Mouse (Mus musculus) erythroblast, adult 5-6 weeks (primary cell): ENCODE measurements around the gene Cd180. TPM values are rescaled to one million over a fixed set of nuclear protein-coding genes. Genes with fewer than 3 reads are reported as not detected.
A peak's percentile ranks its signal among the peaks of the same experiment; 100 is the strongest.
"Not testable (repeated sequence)": the region's sequence is repeated elsewhere in the genome, so short reads cannot be mapped to it uniquely, and the experiment has no call there.

Experiments used
- ATAC-seq: replicated peaks from 2 replicates; pipeline ENCODE4 v1.8.0; 2016; ENCODE audit warnings: moderate number of reproducible peaks, mild to moderate bottlenecking, moderate TSS enrichment, inconsistent platforms; ENCODE audit not compliant: poor library complexity, low FRiP score, severe bottlenecking
- total RNA-seq, 2 experiments: library from RNA; stranded (forward) in 1 of 2; stranded (reverse) in 1 of 2; fragments of 150-400 nt in 1 of 2; fragments of 200-764, 138-1000 nt in 1 of 2; gene quantifications; 2 replicates each; pipeline versions ENCODE4 v1.2.3 to v1.2.4; 2015 to 2017; ENCODE audit warnings: low replicate concordance in 2 of 2

The Cd180 gene
- total RNA-seq, 2 experiments from 2014 or later, result 17.4 to 24.0 TPM

- ATAC-seq, result not testable (repeated sequence)
These were observed 35.6 kb downstream of the Cd180 start for GRCm38 (mm10) chr13:102728951-102729350.

DNA sequence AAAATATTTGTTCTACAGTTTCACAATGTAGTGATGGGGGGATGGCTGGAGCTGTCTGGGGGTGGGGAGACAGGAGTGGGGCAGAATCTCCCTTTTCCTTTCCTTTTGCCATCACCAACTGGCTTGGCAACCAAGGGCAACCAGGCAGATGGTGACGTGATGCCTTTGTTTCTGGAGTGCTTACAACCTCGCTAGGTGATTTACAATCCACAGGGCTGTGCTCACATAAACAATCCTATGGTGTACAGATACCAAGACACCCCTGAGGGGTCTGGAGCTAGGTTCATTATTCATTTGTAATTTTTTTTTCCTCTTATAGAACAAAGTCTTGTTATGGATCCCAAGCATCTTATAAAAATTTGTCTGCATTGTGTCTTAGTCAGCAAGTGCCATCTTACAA is 39.7 kb downstream of the Cd180 start:
- no peak for ATAC-seq

DNA sequence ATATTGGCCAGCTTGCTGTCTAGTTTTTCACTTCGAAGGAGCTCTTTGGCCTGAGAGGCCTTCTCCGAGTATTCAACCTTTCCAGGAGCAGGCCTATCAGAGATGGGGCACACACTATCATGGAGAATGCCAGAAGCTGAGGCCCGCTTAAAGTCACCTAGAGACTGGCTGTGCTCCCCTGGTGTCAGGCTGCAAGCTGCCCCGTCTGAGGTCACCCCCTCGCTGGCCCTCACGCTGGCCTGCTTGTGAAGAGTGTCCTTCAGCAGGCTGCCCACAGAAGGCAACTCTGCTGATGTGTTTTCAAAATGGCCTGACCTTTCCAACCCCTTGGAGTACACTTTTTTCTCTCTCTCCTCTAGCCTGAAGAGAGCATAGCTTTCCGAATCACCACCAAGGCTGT is 44.5 kb downstream of the Cd180 start:
- ATAC-seq, result no peak

DNA sequence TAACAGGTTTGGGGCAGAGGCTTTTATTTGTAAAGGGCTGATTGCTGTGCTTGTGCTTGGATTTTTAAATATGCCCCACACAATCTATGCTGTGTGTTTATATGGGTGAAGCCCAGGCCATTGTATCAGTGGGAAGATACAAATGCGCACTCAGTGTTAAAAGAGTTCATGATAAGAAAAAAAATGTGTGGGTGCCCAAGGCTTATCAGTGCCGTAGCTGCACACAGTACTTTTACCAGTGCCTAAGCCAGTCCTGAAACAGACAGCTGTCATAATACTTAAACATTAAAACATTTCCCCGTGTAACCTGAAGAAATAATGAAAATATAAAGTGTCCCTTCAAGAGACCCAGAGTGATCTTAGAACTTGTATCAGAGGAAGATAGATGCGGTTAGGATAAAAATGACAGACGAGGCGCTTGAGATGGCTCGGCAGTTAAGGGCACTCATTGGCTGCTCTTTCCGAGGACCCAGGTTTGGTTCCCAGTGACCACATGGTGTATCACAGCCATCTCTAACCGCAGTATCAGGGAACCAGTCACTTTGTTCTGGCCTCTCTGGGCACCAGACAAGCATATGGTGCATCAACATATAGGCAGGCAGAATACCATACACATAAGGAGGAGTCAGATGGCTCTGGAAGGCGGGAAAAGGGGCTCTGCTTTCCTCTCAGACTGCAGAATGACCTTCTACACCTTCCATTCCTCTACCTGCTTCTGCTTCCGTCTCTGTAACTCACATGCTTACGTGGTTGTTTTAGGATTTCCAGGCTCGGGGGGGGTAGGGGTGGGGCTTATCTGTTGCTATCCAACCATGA is 46.6 kb downstream of the Cd180 start:
- no peak for ATAC-seq

GRCm38 (mm10) chr13:102744481-102745269 is 51.3 kb downstream of the Cd180 start:
- peak; percentile 80; the same call in 1 of the 2 replicates for ATAC-seq

DNA sequence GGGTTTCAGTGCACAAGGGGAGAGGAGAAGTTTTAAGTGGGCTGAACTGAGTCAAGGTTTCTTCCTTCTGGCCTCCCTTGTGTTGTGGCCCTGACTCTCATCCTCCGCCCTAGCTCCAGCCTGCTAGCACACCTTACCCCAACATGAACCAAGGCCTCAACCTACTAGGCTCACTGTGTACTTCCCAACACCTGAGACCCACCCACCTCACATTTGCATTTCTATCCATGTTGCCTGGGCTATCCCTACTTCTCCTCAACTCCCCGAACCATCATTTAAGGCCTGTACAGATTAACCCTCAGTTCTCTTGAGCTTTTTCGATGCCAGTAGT is 51.9 kb downstream of the Cd180 start:
- ATAC-seq, result no peak

- ATAC-seq, result no peak
These were observed 52.4 kb downstream of the Cd180 start for GRCm38 (mm10) chr13:102745626-102746342.

GRCm38 (mm10) chr13:102746803-102747561 is 53.6 kb downstream of the Cd180 start:
- ATAC-seq, result no peak

DNA sequence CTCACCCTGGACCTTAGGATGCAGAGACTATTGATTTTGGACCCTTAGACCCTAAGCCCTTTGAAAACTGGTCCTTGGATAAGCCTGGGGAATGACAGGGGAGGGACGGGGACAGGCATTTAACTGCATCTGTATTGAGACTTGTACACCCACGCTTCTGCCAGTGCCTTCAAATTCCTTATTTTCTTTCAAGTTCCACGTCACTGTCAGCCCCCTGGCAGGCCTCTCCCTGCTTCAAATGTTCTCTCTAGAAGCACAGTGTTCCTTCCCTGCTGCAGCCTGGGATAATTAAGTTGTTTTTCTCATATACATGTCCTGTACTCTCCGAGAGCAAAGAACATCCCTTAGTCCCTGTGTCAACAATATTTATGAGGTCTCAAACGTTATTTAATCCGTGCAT is 55.8 kb downstream of the Cd180 start:
- no peak for ATAC-seq

- no peak for ATAC-seq
These were observed 56.5 kb downstream of the Cd180 start for GRCm38 (mm10) chr13:102749891-102750290.

- ATAC-seq, result peak; percentile 83
These were observed 60.6 kb downstream of the Cd180 start for GRCm38 (mm10) chr13:102753714-102754556.

GRCm38 (mm10) chr13:102755124-102755523 is 61.8 kb downstream of the Cd180 start:
- no peak for ATAC-seq

- ATAC-seq, result no peak
These were observed 62.7 kb downstream of the Cd180 start for GRCm38 (mm10) chr13:102756071-102756470.

DNA sequence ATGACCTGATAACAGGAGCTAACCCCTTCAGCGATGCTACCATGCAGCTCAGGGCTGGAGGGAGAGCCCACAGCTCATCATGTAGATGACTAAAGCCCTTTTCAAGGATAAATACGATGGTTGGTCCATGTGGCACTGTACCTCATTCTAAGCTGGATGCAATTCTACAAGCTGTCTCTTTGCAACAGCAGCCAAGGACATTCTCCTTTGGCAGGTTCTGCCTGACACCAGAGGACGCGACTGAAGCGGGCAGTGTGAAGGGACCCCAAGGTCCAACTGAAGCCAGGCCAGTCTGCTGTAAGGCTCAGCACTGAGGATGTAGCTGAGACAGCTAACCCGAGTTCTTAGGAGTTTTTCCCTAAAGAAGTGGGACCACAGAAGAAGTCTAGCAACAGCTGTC is 64.7 kb downstream of the Cd180 start:
- no peak for ATAC-seq

- no peak for ATAC-seq
These were observed 68.1 kb downstream of the Cd180 start for GRCm38 (mm10) chr13:102761410-102761809.

GRCm38 (mm10) chr13:102762203-102762602 is 68.8 kb downstream of the Cd180 start:
- no peak for ATAC-seq

GRCm38 (mm10) chr13:102764218-102764617 is 70.9 kb downstream of the Cd180 start:
- no peak for ATAC-seq

GRCm38 (mm10) chr13:102765216-102765615 is 71.9 kb downstream of the Cd180 start:
- ATAC-seq, result no peak

GRCm38 (mm10) chr13:102767110-102767509 is 73.8 kb downstream of the Cd180 start:
- ATAC-seq, result no peak
